ENCODE assay signal across 30 mouse cellular contexts in genomic region chr6:118843566-118843965, GRCm38 (mm10).
DNase-seq lines count a peak whose midpoint lies in the region; ATAC-seq and TF ChIP-seq lines count a peak whose summit lies in the region.
"Had no signal": no experiment of that assay in that cellular context is flagged by ENCODE, and none has a peak within 500 bp of the region (broad histone marks: within the 10 kb centered on the region; RNA-seq: fewer than 3 reads in every experiment).

No protein-coding gene starts in this region.

- no peak for ATAC-seq in forebrain, embryonic 15.5 days (replicated peaks)
- ATAC-seq in forebrain, embryonic 12.5 days (ENCODE audit: low FRiP score), result no peak
- peak; percentile 69 for ATAC-seq in liver, embryonic 15.5 days (ENCODE audit: insufficient read depth)
- no peak for ATAC-seq in lung, postnatal 0 days
- ATAC-seq: inflammation-experienced regulatory T-cells, adult 6 months; midbrain, embryonic 16.5 days; Patski had no signal

- no peaks in the 10 kb centered on the region for H3K9me3 ChIP-seq in forebrain, embryonic 15.5 days
- no peaks in the 10 kb centered on the region for H3K9me3 ChIP-seq in forebrain, embryonic 12.5 days
- H3K9me3 ChIP-seq in liver, embryonic 15.5 days (replicated peaks), result no peaks in the 10 kb centered on the region
- H3K9me3 ChIP-seq in lung, postnatal 0 days (ENCODE audit: low read length), result no peaks in the 10 kb centered on the region
- H3K9me3 ChIP-seq: heart, embryonic 13.5 days; kidney, embryonic 15.5 days; lung, embryonic 15.5 days had no signal

- 69% methylated on average over 8 of the region's 8 CpGs for WGBS in forebrain, embryonic 15.5 days
- WGBS in forebrain, embryonic 12.5 days, result 78% methylated on average over 8 of the region's 8 CpGs
- WGBS in liver, embryonic 15.5 days (ENCODE audit: insufficient replicate concordance), result 37% methylated on average over 8 of the region's 8 CpGs
- 83% methylated on average over 8 of the region's 8 CpGs for WGBS in lung, postnatal 0 days

- no peaks in the 10 kb centered on the region for H3K27me3 ChIP-seq in forebrain, embryonic 15.5 days
- no peaks in the 10 kb centered on the region for H3K27me3 ChIP-seq in forebrain, embryonic 12.5 days
- H3K27me3 ChIP-seq in liver, embryonic 15.5 days, result no peaks in the 10 kb centered on the region
- H3K27me3 ChIP-seq in lung, postnatal 0 days (replicated peaks; ENCODE audit: insufficient read depth, low read length), result no peaks in the 10 kb centered on the region
- H3K27me3 ChIP-seq: heart, embryonic 13.5 days; kidney, embryonic 15.5 days; lung, embryonic 15.5 days; Patski had no signal

- no peaks in the 10 kb centered on the region for H3K36me3 ChIP-seq in forebrain, embryonic 15.5 days
- H3K36me3 ChIP-seq in forebrain, embryonic 12.5 days (replicated peaks), result no peaks in the 10 kb centered on the region
- H3K36me3 ChIP-seq in liver, embryonic 15.5 days (replicated peaks), result no peaks in the 10 kb centered on the region
- no peaks in the 10 kb centered on the region for H3K36me3 ChIP-seq in lung, postnatal 0 days (ENCODE audit: insufficient read depth, low read length)
- H3K36me3 ChIP-seq: heart, embryonic 13.5 days; kidney, embryonic 15.5 days; lung, embryonic 15.5 days had no signal

- H3K4me3 ChIP-seq in forebrain, embryonic 15.5 days, result no peak overlapping the region
- H3K4me3 ChIP-seq in forebrain, embryonic 12.5 days (replicated peaks), result no peak overlapping the region
- H3K4me3 ChIP-seq in liver, embryonic 15.5 days (replicated peaks), result no peak overlapping the region
- H3K4me3 ChIP-seq in lung, postnatal 0 days (ENCODE audit: low read depth, low read length), result no peak overlapping the region
- H3K4me3 ChIP-seq: heart, embryonic 13.5 days; kidney, embryonic 15.5 days; lung, embryonic 15.5 days had no signal

- peaks cover 61% of the 10 kb centered on the region for H3K4me1 ChIP-seq in forebrain, embryonic 15.5 days
- H3K4me1 ChIP-seq in forebrain, embryonic 12.5 days, result peaks cover 34% of the 10 kb centered on the region
- peaks cover 51% of the 10 kb centered on the region for H3K4me1 ChIP-seq in liver, embryonic 15.5 days (replicated peaks)
- peaks cover 6% of the 10 kb centered on the region; the same call in 1 of the 2 replicates for H3K4me1 ChIP-seq in lung, postnatal 0 days (ENCODE audit: insufficient read depth, low read depth, low read length)

- DNase-seq in liver, result peak; percentile 19
- no peak for DNase-seq in adrenal gland, postnatal 36 days
- DNase-seq in lung, postnatal 0 days (ENCODE audit: low spot score), result no peak
- no peak for DNase-seq in thymus, adult 18-20 months
- DNase-seq: adrenal gland, postnatal 14 days; cerebellum, adult 11 months; cerebellum, adult 9-10 months; cerebellum, postnatal 36 days; gastrocnemius, postnatal 10 days; heart, postnatal 10 days; kidney, adult 11 months; kidney, postnatal 25 days; layer of hippocampus, postnatal 36 days; left cerebral cortex, postnatal 4 days; lung, postnatal 36 days; right cerebral cortex, adult 18-20 months; thymus, adult 2 months; thymus, postnatal 36 days had no signal

- no peak for TF ChIP-seq CTCF in lung, postnatal 0 days (IDR thresholded peaks at IDR 0.05)

- H3K4me2 ChIP-seq in forebrain, embryonic 15.5 days (replicated peaks), result no peak overlapping the region
- H3K4me2 ChIP-seq in forebrain, embryonic 12.5 days, result no peak overlapping the region
- no peak overlapping the region for H3K4me2 ChIP-seq in liver, embryonic 15.5 days
- H3K4me2 ChIP-seq in lung, postnatal 0 days (replicated peaks; ENCODE audit: low read depth, low read length), result no peak overlapping the region
- H3K4me2 ChIP-seq: heart, embryonic 13.5 days; hindbrain, embryonic 14.5 days; kidney, embryonic 15.5 days; lung, embryonic 15.5 days; midbrain, embryonic 11.5 days had no signal

- no peak for TF ChIP-seq EP300 in lung, postnatal 0 days (IDR thresholded peaks at IDR 0.05)

- H3K9ac ChIP-seq in forebrain, embryonic 15.5 days (replicated peaks), result no peak overlapping the region
- H3K9ac ChIP-seq in forebrain, embryonic 12.5 days, result no peak overlapping the region
- H3K9ac ChIP-seq in liver, embryonic 15.5 days, result no peak overlapping the region
- H3K9ac ChIP-seq in lung, postnatal 0 days (replicated peaks; ENCODE audit: low read depth), result no peak overlapping the region
- H3K9ac ChIP-seq: heart, embryonic 13.5 days; hindbrain, embryonic 14.5 days; kidney, embryonic 15.5 days; lung, embryonic 15.5 days had no signal

- H3K27ac ChIP-seq in forebrain, embryonic 15.5 days (replicated peaks), result peak overlapping the region; percentile 63; the same call in 1 of the 2 replicates
- no peak overlapping the region; the same call in 1 of the 2 replicates for H3K27ac ChIP-seq in forebrain, embryonic 12.5 days
- H3K27ac ChIP-seq in liver, embryonic 15.5 days (replicated peaks), result no peak overlapping the region
- H3K27ac ChIP-seq in lung, postnatal 0 days (ENCODE audit: low read length), result no peak overlapping the region
- H3K27ac ChIP-seq: heart, embryonic 13.5 days; hindbrain, embryonic 14.5 days; kidney, embryonic 15.5 days; lung, embryonic 15.5 days; stomach, postnatal 0 days had no signal
